Mouse (Mus musculus) ES-Bruce4 (cell line): ENCODE data around the gene Dxo. TPM values are rescaled to one million over a fixed set of nuclear protein-coding genes. Genes with fewer than 3 reads are reported as not detected.
"Not testable (repeated sequence)": the region's sequence is repeated elsewhere in the genome, so short reads cannot be mapped to it uniquely, and the experiment has no call there.

ENCODE experiments used
- H3K27ac ChIP-seq: 2 replicates; pipeline ENCODE4 v1.5.1; 2012; ENCODE audit warnings: low read length, inconsistent platforms; ENCODE audit not compliant: insufficient read depth
- H3K27me3 ChIP-seq: 2 replicates; pipeline ENCODE4 v1.6.1; 2012; ENCODE audit warnings: mild to moderate bottlenecking, low read length, inconsistent platforms; ENCODE audit not compliant: control insufficient read depth, poor library complexity, insufficient read depth, severe bottlenecking
- H3K36me3 ChIP-seq: 2 replicates; pipeline ENCODE4 v1.6.1; 2012; ENCODE audit warnings: inconsistent platforms, mild to moderate bottlenecking, low read length, moderate library complexity; ENCODE audit not compliant: control insufficient read depth, poor library complexity, insufficient read depth, severe bottlenecking
- H3K4me1 ChIP-seq: one replicate; pipeline ENCODE4 v1.8.1; 2011; ENCODE audit warnings: low read length; ENCODE audit not compliant: control insufficient read depth, insufficient read depth
- H3K4me3 ChIP-seq: 2 replicates; pipeline ENCODE4 v1.5.1; 2011; ENCODE audit warnings: low read depth, mild to moderate bottlenecking, low read length
- H3K9ac ChIP-seq: 2 replicates; pipeline ENCODE4 v1.6.1; 2012; ENCODE audit warnings: low read depth, mild to moderate bottlenecking, inconsistent platforms; ENCODE audit not compliant: poor library complexity, severe bottlenecking
- H3K9me3 ChIP-seq: replicated peaks from 2 replicates; pipeline ENCODE4 v1.6.1; 2012; ENCODE audit warnings: mild to moderate bottlenecking, low read length, inconsistent platforms; ENCODE audit not compliant: control insufficient read depth, poor library complexity, insufficient read depth, severe bottlenecking
- CTCF ChIP-seq: IDR thresholded peaks from one replicate; pipeline ENCODE4 v1.8.1; 2011; ENCODE audit warnings: low read depth, low read length
- EP300 ChIP-seq: IDR thresholded peaks from 2 replicates; pipeline ENCODE4 v1.6.1; 2011; ENCODE audit warnings: low read depth, low read length; ENCODE audit not compliant: insufficient read depth
- POLR2A ChIP-seq: IDR thresholded peaks from one replicate; pipeline ENCODE4 v1.8.1; 2011; ENCODE audit warnings: low read length; ENCODE audit not compliant: insufficient read depth
- polyA plus RNA-seq: library from polyadenylated mRNA; stranded (reverse); fragments of >200 nt; gene quantifications from 2 replicates; pipeline ENCODE4 v1.2.4, GENCODE M21; 2011; ENCODE audit warnings: low read depth; ENCODE audit not compliant: missing spikeins, insufficient read depth, insufficient read length

The Dxo gene
- 22.6 and 24.5 TPM in 2 replicates for polyA plus RNA-seq

- Histone ChIP-seq H3K9ac (peak within 1 kb of the TSS; percentile 41), H3K4me3 (peak within 1 kb of the TSS; percentile 89), H3K36me3 (peaks cover 3% of the 10 kb centered on the region; the same call in 1 of the 2 replicates)
These were observed at the start of gene Dxo, which contains the start of gene Stk19 for GRCm38 (mm10) chr17:34836856-34837221. Dxo (plus strand) TSS chr17:34837019. Stk19 (minus strand) TSS chr17:34836945.

GRCm38 (mm10) chr17:34795016-34795415, 41.8 kb upstream of the Dxo start:
- TF ChIP-seq CTCF (no peak), POLR2A (no peak), EP300 (no peak)
- Histone ChIP-seq H3K9me3 (0 out of 2 replicates have a peak, but pooled peaks cover 7% of the 10 kb centered on the region), H3K4me3 (no peak overlapping the region), H3K36me3 (no peaks in the 10 kb centered on the region), H3K27me3 (no peaks in the 10 kb centered on the region), H3K9ac (no peak overlapping the region), H3K27ac (no peak overlapping the region), H3K4me1 (no peaks in the 10 kb centered on the region)

More at GRCm38 (mm10) chr17:34836856-34837221, at the start of gene Dxo, which contains the start of gene Stk19:
- TF ChIP-seq CTCF, result no peak
- peak; percentile 34 for TF ChIP-seq POLR2A
- TF ChIP-seq EP300, result no peak
- Histone ChIP-seq H3K27ac (no peak within 1 kb of the TSS), H3K9me3 (no peaks in the 10 kb centered on the region), H3K4me1 (no peaks in the 10 kb centered on the region), H3K27me3 (no peaks in the 10 kb centered on the region)

- H3K9me3 ChIP-seq, result 0 out of 2 replicates have a peak, but pooled peaks cover 4% of the 10 kb centered on the region
- H3K9ac ChIP-seq, result no peak overlapping the region
- TF ChIP-seq POLR2A, result no peak
- peak; percentile 48 for TF ChIP-seq CTCF
- no peak for TF ChIP-seq EP300
- H3K36me3 ChIP-seq, result no peaks in the 10 kb centered on the region
- H3K27me3 ChIP-seq, result no peaks in the 10 kb centered on the region
- H3K27ac ChIP-seq, result no peak overlapping the region
- H3K4me3 ChIP-seq, result no peak overlapping the region
- no peaks in the 10 kb centered on the region for H3K4me1 ChIP-seq
These were observed 41.2 kb upstream of the Dxo start for GRCm38 (mm10) chr17:34795633-34796032.

- H3K27me3 ChIP-seq, result no peaks in the 10 kb centered on the region
- H3K9ac ChIP-seq, result no peak overlapping the region
- TF ChIP-seq POLR2A (no peak), CTCF (no peak)
- H3K4me1 ChIP-seq, result no peaks in the 10 kb centered on the region
- no peak overlapping the region for H3K27ac ChIP-seq
- H3K36me3 ChIP-seq, result no peaks in the 10 kb centered on the region
- H3K4me3 ChIP-seq, result no peak overlapping the region
- 0 out of 2 replicates have a peak, but pooled peaks cover 4% of the 10 kb centered on the region for H3K9me3 ChIP-seq
These were observed 40.3 kb upstream of the Dxo start for GRCm38 (mm10) chr17:34796311-34797140.

- not testable (repeated sequence) for H3K4me3 ChIP-seq, H3K9ac ChIP-seq, H3K27me3 ChIP-seq, H3K9me3 ChIP-seq, H3K27ac ChIP-seq, H3K4me1 ChIP-seq, H3K36me3 ChIP-seq
These were observed 39.4 kb upstream of the Dxo start for GRCm38 (mm10) chr17:34797211-34797995.

- not testable (repeated sequence) for H3K9me3 ChIP-seq, H3K36me3 ChIP-seq, H3K9ac ChIP-seq, H3K4me1 ChIP-seq, H3K4me3 ChIP-seq, H3K27me3 ChIP-seq, H3K27ac ChIP-seq
These were observed 38.7 kb upstream of the Dxo start for GRCm38 (mm10) chr17:34798071-34798470.
